Mouse (Mus musculus) adrenal gland, postnatal 10 days (tissue): Measurements from ENCODE around the gene Nosip. TPM values are rescaled to one million over a fixed set of nuclear protein-coding genes. Genes with fewer than 3 reads are reported as not detected.
"Not testable (repeated sequence)": the region's sequence is repeated elsewhere in the genome, so short reads cannot be mapped to it uniquely, and the experiment has no call there.

Experiments
- DNase-seq: peaks from one replicate; pipeline ENCODE4 v3.0.0; 2021; ENCODE audit warnings: mixed read lengths
- microRNA-seq: library from miRNA; unstranded; fragments of <30 nt; microRNA quantifications from one replicate; pipeline ENCODE4 v1.2.0, GENCODE M21; 2021
- total RNA-seq, 2 experiments: library from RNA; stranded (reverse); gene quantifications; 2 replicates each; pipeline ENCODE4 v1.2.3; 2021

Gene Nosip
- total RNA-seq, 2 experiments from 2014 or later, result 39.7 to 45.9 TPM

- DNase-seq, result no peak
These were observed 56.1 kb downstream of the Nosip start for GRCm38 (mm10) chr7:45118336-45118735.

- DNase-seq, result no peak
These were observed 57.8 kb downstream of the Nosip start for GRCm38 (mm10) chr7:45119780-45120709.

GRCm38 (mm10) chr7:45121404-45121803, 59.2 kb downstream of the Nosip start:
- DNase-seq, result peak; percentile 68

- no peak for DNase-seq
These were observed 59.7 kb downstream of the Nosip start for GRCm38 (mm10) chr7:45121966-45122365.

- DNase-seq, result no peak
These were observed 60.4 kb downstream of the Nosip start for GRCm38 (mm10) chr7:45122561-45123185.

- peak; percentile 61 for DNase-seq
These were observed 60.9 kb downstream of the Nosip start for GRCm38 (mm10) chr7:45123186-45123570.

GRCm38 (mm10) chr7:45124224-45125143, 62.3 kb downstream of the Nosip start, which contains the start of gene Rps11:
TSS of gene Rps11 (minus strand) at chr7:45124439.
- peak; percentile 99 for DNase-seq

- no peak for DNase-seq
These were observed 62.9 kb downstream of the Nosip start for GRCm38 (mm10) chr7:45125144-45125600.

- DNase-seq, result not testable (repeated sequence)
These were observed 63.4 kb downstream of the Nosip start for GRCm38 (mm10) chr7:45125649-45126048.

GRCm38 (mm10) chr7:45126147-45126843, 64.1 kb downstream of the Nosip start:
- DNase-seq, result no peak

GRCm38 (mm10) chr7:45126844-45127699, 64.8 kb downstream of the Nosip start:
- DNase-seq, result no peak

Small RNA genes within 50 kb of the gene (microRNA-seq; reads per million reads assigned to microRNA genes)
- gene Mir150, result 1,119 reads per million, percentile 75 among the genes with 10 or more reads in this experiment
- 56.3 reads per million, percentile 37 among the genes with 10 or more reads in this experiment for gene Mir5121
- 2.8 reads per million for gene Mir7054

Other genes with a start within 250 kb of the Nosip start
- 10 to 100 TPM; 44.3 to 47.1 TPM for gene Nup62, start 246.3 kb upstream of the Nosip start, total RNA-seq
- gene Il4i1, start 246.0 kb upstream of the Nosip start, total RNA-seq, result 1 to 10 TPM; 5.2 TPM
- 100 to 1,000 TPM; 144 to 202 TPM for gene Atf5, start 245.8 kb upstream of the Nosip start, total RNA-seq
- 100 to 1,000 TPM in 1 of 2 experiments, 10 to 100 TPM in 1; 92.4 to 109 TPM for gene Akt1s1, start 213.4 kb upstream of the Nosip start, total RNA-seq
- gene Tbc1d17, start 213.3 kb upstream of the Nosip start, total RNA-seq, result 10 to 100 TPM; 61.9 to 73.1 TPM
- gene Pnkp, start 205.3 kb upstream of the Nosip start, total RNA-seq, result 10 to 100 TPM; 37.6 to 38.6 TPM
- 100 to 1,000 TPM; 239 to 266 TPM for gene Ptov1, start 192.6 kb upstream of the Nosip start, total RNA-seq
- gene Med25, start 169.7 kb upstream of the Nosip start, total RNA-seq, result 10 to 100 TPM; 73.7 to 83.7 TPM
- 10 to 100 TPM; 19.5 to 24.8 TPM for gene Fuz, start 166.3 kb upstream of the Nosip start, total RNA-seq
- 10 to 100 TPM; 83.6 to 93.2 TPM for gene Ap2a1, start 132.9 kb upstream of the Nosip start, total RNA-seq
- not detected for gene Tsks, start 119.2 kb upstream of the Nosip start, total RNA-seq
- gene Cpt1c, start 87.6 kb upstream of the Nosip start, total RNA-seq, result 10 to 100 TPM in 1 of 2 experiments, 1 to 10 TPM in 1; 9.8 to 15.3 TPM
- gene Prmt1, start 75.9 kb upstream of the Nosip start, total RNA-seq, result 100 to 1,000 TPM; 254 to 258 TPM
- gene Irf3, start 64.8 kb upstream of the Nosip start, total RNA-seq, result 10 to 100 TPM; 80.3 to 89.6 TPM
- gene Bcl2l12, start 63.7 kb upstream of the Nosip start, total RNA-seq, result 10 to 100 TPM; 15.8 to 16.2 TPM
- 10 to 100 TPM; 69.6 to 81.1 TPM for gene Scaf1, start 46.1 kb upstream of the Nosip start, total RNA-seq
- gene Rras, start 44.5 kb upstream of the Nosip start, total RNA-seq, result 10 to 100 TPM; 57.6 to 60.2 TPM
- gene Prr12, start 9.5 kb upstream of the Nosip start, total RNA-seq, result 10 to 100 TPM; 36.9 to 51.9 TPM
- gene Prrg2, start 248 bp downstream of the Nosip start, total RNA-seq, result 10 to 100 TPM; 18.5 to 20.0 TPM
- 10 to 100 TPM; 65.2 to 71.2 TPM for gene Rcn3, start 29.8 kb downstream of the Nosip start, total RNA-seq
- 100 to 1,000 TPM; 169 to 185 TPM for gene Fcgrt, start 41.4 kb downstream of the Nosip start, total RNA-seq
- gene Rps11, start 62.0 kb downstream of the Nosip start, total RNA-seq, result 1,000 to 10,000 TPM; 1,283 to 1,295 TPM
- 1,000 to 10,000 TPM; 1,643 to 1,697 TPM for gene Rpl13a, start 66.3 kb downstream of the Nosip start, total RNA-seq
- not detected for gene Gm45713, start 73.8 kb downstream of the Nosip start, total RNA-seq
- 10 to 100 TPM in 1 of 2 experiments, 1 to 10 TPM in 1; 9.7 to 18.1 TPM for gene Flt3l, start 74.0 kb downstream of the Nosip start, total RNA-seq
- gene Pih1d1, start 91.9 kb downstream of the Nosip start, total RNA-seq, result 10 to 100 TPM; 59.0 to 68.5 TPM
- gene Aldh16a1, start 92.2 kb downstream of the Nosip start, total RNA-seq, result 10 to 100 TPM; 50.6 to 68.2 TPM
- under 1 TPM; 0.18 to 0.42 TPM for gene Slc17a7, start 101.5 kb downstream of the Nosip start, total RNA-seq
- not detected for gene Gfy, start 117.1 kb downstream of the Nosip start, total RNA-seq
- gene Pth2, start 118.6 kb downstream of the Nosip start, total RNA-seq, result not detected
- gene Ccdc155, start 142.5 kb downstream of the Nosip start, total RNA-seq, result under 1 TPM in 1 of 2 experiments, not detected in 1; 0.36 TPM
- under 1 TPM in 1 of 2 experiments, not detected in 1; 0.30 TPM for gene Dkkl1, start 149.7 kb downstream of the Nosip start, total RNA-seq
- gene Tead2, start 153.3 kb downstream of the Nosip start, total RNA-seq, result 10 to 100 TPM; 21.0 to 24.0 TPM
- gene Cd37, start 176.7 kb downstream of the Nosip start, total RNA-seq, result 10 to 100 TPM; 13.9 to 17.6 TPM
- under 1 TPM in 1 of 2 experiments, not detected in 1; 0.12 TPM for gene Slc6a16, start 178.7 kb downstream of the Nosip start, total RNA-seq
- under 1 TPM in 1 of 2 experiments, not detected in 1; 0.42 TPM for gene Slc6a21, start 215.1 kb downstream of the Nosip start, total RNA-seq